Mouse (Mus musculus): ENCODE data around the gene Rab3gap1.
A peak's percentile ranks its signal among the peaks of the same experiment; 100 is the strongest.

The Rab3gap1 gene

DNA sequence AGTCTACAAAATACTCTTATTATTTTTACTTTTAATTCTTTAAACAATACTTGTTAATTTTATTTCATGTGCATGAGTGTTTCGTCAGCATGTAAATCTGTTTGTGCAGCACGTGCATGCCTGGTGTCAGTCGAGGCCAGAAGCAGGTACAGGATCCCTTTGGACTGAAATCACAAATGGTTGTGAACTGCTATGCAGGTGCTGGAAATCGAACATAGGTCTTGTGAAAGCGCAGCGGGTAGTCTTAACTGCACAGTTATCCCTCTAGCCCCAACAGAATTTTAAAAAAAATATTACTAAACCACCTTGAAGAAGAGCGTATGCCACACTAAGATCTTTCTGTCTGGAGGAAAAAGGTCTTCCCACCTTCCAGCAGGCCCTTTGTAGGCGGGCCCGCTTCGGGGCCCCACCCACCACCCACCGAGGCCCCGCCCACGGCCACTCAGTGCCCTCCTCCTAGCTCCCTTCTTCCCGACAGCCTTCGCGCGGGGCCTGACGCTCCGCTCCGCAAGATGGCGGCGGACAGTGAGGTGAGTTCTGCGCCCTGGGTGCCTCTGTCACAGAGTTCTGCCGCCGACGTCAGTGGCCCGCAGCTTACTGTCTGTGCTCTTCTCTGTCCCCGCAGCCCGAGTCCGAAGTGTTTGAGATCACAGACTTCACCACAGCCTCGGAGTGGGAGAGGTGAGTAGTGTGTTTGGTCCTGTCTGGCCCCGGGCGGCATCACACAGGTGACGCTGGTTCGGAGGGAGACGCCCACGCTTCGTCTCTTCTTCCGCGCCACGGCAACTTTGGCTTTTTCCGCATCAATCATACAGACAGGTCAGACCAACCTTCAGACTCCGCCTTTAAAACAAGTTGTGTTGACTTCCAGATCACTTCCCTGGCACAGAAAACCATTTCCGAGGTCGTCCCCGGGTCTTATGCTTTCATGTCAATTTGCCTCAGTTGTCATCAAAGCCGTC lies at the start of gene Rab3gap1:
Rab3gap1 (plus strand) TSS at position 474 of the 962 bp plus-strand sequence.
- peak; percentile 87 to 89 for DNase-seq (ENCODE audit: low spot score in 2 of 2)

DNA sequence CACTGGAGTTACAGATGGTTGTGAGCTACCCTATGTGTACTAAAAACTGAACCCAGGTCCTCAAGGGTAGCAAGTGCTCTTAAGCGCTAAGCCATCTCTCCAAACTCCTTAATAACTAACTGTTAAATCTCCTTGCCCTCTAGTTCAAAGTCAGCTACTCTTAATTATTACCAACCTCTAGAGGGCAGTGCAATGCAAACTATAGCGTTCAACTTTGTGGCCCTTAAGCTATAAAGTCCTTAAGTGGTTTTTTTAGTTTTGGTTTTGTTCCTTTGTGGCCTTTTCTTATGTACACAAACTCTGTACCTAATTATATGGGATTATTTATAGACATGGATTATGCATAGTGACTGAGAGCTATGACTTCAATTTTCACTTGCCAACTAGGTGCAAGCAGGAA lies 41.2 kb upstream of the Rab3gap1 start:
- peak in 1 of 2 experiments; percentile 8 for DNase-seq (ENCODE audit: low spot score in 2 of 2)

DNA sequence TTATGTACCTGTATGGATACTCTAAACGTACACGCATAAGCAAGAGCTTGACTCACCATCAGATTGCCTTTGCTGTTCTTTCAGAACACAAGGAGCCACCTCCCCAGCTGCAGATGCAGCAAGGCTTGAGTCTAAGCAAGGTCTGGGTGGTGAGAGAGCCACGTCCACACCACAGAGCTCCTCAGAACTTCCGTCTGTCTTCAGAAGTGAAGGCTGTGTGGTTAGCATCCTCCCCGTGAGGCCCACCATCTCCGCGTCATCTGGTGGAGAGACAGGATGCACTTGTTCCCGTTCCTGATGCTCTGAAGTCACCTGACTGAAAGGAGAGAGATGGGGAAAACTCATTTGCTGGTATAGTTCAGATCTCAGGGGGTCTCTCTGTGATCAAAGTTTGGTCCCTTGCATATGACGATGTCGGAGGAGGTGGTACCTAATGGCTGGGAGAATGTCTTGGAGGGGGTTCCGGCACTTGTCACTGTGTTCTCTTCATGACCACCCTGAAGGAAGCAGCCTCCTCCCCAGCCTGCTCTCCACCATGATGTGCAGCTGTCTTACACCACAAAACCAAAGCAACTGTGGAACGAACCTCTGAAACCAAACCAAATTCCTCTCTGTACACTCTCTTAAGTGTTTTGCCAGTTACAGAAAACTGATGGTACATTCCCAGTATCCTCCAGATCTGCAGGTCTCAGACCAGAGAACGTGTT lies 38.2 kb upstream of the Rab3gap1 start:
- no peak for DNase-seq (ENCODE audit: low spot score in 2 of 2)

DNA sequence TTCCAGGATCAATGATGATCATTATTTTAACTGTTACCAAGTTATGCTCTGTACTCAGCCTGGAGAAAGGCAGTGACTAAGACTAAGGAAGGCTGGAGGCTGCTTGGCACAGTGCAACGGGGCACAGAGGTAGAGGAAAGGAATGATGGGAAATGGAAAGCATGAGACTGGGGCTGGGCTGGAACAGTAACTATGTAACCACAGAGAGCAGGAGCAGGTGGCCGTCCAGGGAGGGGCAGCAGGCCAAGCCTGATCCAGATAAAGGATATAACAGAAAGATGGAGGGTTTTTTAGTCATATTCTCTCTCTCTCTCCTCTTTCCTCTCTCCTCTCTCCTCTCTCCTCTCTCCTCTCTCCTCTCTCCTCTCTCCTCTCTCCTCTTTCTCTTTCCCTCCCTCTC lies 34.9 kb upstream of the Rab3gap1 start:
- DNase-seq (ENCODE audit: low spot score in 2 of 2) = no peak

DNA sequence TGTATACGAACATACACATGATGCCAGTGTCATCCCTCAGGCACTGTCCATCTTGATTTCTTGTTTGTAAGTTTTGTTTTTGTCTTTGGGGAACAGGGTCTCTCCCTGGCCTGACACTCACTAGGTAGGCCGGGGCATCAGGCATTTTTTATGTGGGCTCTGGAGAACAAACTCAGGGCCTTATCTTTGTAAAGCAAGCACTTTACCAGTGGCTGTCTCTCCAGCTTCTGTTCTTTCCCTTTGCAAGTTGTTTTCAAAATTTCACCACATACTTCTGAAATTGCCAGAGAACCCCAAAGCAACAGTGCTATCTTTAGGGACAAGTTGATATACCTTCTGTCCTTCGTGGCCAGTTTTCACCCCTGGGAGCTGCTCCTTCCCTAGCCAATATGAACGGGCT lies 34.4 kb upstream of the Rab3gap1 start:
- no peak for DNase-seq (ENCODE audit: low spot score in 2 of 2)

DNA sequence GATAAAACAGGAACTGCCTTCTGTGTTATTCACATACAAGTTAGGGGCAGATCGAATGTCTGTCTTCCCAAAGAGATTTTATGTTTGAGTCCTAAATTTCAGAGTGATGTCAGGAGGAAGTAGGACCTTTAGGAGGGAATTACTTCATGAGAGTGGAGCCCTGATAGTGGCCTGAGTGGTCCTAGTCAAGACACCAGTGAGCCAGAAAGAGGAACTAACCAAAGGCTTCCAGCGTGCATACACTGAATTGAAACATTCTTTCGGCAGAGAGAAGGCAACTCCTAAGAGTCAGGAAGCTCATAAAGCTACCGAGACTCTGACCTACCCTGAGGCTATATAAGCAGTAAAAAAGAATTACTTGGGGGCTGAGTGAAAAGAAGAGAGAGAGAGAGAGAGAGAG lies 32.0 kb upstream of the Rab3gap1 start:
- no peak for DNase-seq (ENCODE audit: low spot score in 2 of 2)

DNA sequence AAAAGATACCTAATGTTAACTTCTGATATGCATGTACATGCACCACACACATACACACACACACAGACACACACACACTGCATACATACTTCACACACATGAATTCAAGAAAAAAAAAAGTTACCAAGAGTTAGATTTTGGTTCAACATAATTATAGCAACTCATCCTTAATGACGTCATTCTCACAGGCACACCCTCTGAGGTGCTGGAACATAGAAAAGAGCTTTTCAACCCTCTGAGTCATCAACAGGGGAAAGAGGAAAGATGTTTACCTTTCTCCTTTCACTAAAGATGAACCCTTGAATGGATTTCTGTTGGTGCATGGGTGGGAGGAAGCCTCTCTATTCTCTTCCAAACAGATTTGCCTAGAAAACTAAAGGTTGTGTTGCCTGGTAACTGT lies 30.0 kb upstream of the Rab3gap1 start:
- no peak for DNase-seq (ENCODE audit: low spot score in 2 of 2)

DNA sequence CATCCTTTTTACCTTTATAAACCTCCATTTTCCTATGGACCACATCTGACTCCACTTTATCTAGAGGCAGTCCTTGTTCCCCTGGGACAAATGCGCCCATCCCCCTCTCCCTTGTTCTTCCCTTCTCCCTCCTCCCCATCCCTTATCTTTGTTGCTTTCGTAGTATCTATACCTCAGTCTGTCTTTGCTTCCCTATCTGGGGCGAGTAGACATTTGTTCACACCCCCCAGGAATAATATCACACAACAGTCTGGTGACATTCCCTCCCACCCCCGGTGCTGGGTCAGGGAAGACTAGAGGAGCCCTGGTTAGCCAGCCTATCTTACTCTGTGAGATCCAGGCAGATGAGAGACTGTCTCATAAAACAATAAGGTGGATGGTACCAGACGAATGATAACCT lies 23.1 kb upstream of the Rab3gap1 start:
- no peak for DNase-seq (ENCODE audit: low spot score in 2 of 2)

DNA sequence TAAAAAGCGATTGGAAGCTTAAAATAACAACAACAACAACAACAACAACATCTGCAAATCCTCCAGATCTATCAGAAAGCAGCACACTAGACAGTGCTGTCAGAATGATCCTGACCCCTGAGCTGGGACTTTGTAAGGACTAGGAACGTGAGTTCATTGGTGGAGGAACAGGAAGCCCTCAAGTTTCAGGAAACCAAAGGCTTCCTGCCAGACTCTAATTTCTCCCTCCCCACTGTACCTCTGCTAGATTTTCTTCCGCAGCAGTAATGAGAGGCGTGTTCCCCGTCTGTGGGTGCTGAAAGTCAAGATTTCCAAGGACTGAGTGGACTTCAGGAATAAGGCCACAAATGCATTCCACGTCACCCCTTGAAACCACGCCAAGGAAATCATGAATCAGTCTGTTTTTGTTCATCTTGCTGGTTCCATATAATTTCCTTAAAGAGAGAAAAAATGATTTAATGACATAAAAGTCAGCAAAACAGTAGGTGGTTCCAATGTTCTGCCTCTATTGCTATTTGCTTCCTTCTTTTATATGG lies 18.4 kb upstream of the Rab3gap1 start:
- no peak for DNase-seq (ENCODE audit: low spot score in 2 of 2)

DNA sequence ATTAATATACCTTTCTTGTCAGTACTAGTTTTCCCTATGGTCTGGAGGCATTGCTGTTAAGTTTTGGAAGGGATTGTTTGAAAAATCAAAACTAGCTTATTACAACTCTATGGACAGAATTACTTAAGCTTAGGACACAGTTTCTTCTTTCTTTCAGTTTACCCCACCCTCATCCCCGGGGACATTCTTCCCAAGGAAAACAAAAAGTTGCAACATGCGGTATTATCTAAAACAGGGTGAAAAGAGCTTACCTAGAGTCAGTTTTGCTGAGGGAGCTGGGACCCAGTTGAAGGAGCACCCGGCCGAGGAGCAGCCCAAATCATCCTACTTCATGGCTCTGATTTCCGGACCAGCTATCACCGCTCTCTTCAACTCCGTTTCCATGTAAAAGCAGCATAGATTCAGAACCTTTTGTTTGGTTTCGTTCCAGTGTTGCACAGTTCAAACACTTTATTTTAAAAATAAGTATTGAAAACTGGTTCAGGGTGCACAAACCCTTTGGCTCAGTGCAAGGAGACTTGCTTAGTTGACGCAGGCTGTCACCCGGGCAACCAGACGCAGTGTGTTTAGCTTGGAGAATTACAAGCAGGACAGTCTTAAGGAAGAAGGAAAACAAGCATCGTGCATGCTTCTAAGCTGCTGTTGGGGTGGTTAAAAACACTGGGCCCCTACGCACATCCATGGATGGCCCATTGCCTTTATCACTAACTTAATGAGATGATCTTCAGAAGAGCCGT lies 13.9 kb upstream of the Rab3gap1 start, which contains the start of gene Map3k19:
Map3k19 (minus strand) TSS at position 546 of the 737 bp plus-strand sequence.
- peak in 1 of 2 experiments; percentile 20 for DNase-seq (ENCODE audit: low spot score in 2 of 2)

DNA sequence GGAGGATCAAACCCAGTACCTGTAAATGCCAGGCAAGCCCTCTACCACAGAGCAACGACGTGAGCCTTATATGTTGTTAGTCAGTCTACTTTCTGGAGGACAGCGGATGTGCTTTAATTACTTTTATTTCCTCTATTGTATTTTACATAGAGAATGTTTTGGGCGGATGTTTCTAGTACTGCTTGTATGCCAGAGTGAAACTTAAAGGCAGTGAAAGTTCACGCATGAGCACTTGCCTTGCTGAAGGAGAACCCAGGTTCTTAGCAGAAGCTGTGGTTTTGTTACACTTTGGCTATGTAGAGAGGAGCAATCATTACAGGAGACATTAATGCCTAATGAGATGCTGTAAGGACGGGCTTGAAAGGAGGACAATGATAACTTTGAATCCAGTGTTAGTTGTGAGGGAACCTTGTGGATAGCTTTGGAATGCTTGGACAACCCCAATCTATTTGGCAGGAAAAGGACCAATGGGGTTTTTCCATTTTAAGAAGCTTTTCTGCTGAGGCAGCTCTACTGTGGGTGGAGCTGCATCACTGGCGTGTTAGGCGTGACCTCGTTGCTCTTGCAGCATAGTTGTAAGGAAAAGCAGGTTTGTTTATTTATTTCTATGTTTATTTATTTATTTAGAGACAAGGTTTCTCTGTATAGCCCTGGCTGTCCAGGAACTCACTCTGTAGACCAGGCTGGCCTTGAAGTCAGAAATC lies 9.5 kb upstream of the Rab3gap1 start:
- no peak for DNase-seq (ENCODE audit: low spot score in 2 of 2)

DNA sequence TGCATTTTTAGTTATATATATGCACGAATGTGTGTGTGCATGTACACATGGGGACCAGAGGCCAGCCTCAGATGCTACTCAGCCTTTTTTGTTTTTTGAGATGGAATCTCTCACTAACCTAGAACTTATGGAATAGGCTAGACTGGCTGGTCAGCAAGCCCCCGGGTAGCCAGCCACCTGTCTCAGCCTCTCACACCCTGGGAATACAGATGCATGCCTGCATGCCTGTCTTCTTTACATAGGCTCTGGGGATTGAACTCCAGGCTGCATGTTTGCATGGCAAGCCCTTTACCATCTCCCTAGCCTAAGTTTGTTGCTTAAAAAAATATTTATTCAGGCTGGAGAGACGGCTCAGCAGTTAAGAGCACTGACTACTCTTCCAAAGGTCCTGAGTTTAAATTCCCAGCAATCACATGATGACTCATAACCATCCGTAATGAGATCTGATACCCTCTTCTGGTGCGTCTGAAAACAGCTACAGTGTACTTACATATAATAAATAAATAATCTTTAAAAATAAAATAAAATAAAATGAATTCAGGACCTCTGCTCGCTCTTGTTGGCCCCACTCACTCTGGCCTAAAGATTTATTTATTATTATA lies 8.7 kb upstream of the Rab3gap1 start:
- DNase-seq (ENCODE audit: low spot score in 2 of 2) = no peak

DNA sequence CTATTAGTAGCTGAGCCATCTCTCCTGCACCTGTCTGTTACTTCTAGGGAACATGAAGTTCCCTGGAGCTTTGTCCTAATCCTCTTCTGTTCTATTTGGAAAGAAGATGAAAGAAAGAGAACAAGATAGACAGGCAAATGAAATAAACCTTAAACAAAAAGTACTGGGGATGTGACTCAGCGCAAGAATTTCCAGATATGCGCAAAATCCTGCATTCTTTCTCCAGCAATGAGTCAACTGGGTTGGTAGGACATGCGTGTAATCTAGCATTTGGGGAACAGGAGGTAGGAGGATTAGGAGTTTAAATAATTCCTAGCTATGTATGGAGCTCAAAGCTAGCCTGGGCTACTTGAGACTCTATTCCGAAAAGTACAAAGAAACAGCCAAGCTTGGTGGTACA lies 8.1 kb upstream of the Rab3gap1 start:
- DNase-seq (ENCODE audit: low spot score in 2 of 2) = no peak

DNA sequence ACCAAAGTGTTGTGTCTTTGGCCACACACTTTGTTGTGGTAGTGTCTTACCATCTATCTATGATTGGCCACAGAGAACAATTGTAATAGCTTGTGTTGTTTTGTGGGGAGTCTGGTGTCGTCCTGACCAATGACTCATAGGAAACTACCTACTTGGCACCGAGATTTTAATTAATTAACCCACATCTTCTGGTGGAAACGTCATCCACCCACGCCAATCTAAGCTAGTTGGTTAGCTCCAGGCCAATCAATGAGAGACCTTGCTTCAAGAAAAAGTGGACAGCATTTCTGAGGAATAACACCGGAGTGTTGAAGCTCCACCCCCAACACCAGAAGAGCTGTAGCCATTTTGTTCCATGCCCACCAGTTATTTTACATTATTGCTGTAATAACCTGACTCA lies 6.7 kb upstream of the Rab3gap1 start:
- no peak for DNase-seq (ENCODE audit: low spot score in 2 of 2)

DNA sequence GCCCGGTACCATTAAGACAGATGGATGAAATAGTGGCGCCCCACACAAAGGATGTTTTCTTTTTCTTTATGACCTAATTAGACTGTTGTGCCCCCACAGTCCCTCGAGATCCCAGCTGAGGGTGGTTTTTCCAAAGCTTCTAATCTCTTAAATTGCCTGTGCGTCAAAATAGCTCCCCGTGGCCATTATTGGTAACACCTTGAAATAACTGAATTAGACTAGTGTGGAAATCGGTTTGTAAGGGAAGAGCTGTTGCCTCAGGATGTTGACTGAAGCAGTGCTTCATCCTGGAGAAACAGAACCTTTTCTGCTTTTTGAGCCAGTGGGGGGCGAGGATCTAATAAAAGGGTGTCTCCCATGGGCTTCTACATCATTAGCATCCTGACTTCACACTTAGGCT lies 4.8 kb upstream of the Rab3gap1 start:
- no peak for DNase-seq (ENCODE audit: low spot score in 2 of 2)

DNA sequence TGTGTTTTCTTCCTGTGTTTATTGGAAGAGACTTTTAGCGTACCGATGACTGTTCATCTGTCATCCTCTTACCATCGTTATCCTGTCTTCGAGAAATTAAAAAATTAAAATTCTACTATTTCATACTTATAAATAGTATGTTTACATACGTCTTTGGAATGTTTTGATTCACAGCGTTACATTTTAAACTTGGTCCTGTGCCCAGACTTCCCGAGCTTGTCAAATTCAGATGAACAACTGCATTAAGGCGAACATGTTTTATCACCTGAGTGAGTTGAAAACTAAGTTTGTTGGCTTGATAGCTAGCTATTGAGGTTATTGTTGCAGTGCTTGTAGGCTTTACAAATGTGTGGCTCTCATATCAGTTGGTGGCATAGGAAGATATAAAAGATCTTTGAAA lies 703 bp downstream of the Rab3gap1 start:
- DNase-seq (ENCODE audit: low spot score in 2 of 2) = no peak

DNA sequence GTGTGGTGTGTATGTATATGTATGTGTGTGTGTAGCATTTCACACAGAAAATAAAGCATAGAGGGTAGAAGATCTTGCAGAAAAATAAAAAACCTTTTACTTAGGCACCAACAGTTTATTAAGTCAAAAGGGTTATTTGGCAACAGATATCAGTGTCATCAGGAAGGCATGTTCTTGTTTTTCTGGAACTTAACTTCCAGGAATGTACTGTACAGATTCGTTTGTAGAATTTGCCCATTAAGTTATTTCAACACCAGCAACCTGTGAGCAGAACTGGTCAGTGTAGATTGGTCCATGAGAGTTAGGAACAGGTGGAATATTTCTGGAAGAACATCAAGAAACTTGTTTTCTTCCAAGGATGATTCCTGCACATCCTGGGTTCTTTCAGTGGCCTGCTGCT lies 30.8 kb downstream of the Rab3gap1 start:
- no peak for DNase-seq (ENCODE audit: low spot score in 2 of 2)

DNA sequence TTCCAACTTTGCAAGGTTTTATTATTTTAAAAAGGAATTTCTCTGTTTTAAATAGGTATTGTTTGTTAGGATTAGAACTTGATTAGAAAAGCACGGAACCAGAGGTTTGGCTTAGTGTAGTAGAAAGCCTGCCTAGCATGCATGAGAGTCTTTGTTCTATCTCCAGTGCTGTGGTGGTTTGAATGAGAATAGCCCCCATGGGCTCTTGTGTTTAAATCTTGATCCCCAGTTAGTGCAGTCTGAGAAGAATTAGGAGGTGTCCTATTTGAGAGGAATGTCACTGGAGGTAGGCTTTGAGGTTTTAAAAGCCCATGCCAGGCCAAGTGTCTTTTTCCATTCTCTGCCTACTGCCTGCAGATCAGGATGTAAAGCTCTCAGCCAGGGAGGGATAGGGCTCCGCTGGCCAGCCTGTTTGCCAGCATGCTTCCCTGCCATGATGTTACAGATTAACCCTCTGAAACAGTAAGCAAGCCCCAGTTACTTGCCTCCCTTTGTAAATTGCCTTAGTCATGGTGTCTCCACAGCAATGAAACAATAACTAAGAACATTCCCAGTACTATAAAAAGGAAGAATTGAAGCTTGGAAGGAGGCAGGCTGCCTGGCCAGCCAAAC lies 36.3 kb downstream of the Rab3gap1 start:
- DNase-seq (ENCODE audit: low spot score in 2 of 2) = no peak

DNA sequence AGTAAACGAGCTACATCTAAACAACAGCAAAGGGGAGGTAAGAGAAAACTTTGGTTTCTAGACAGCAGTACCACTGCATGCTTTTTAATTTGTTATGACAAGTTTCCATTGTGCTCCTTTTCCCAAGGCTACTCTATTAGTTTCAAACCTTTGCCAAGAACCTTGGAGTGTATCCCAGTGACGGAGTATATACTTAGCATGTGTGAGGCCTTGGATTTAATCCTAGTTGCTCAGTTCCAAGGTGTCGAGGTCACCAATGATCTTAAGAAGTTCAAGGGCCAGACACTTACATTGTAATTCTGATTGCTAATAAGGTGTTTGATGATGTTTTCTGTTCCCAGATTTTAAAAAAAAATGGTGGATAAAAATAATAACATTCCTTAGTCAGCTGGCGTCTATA lies 44.5 kb downstream of the Rab3gap1 start:
- DNase-seq (ENCODE audit: low spot score in 2 of 2) = no peak

DNA sequence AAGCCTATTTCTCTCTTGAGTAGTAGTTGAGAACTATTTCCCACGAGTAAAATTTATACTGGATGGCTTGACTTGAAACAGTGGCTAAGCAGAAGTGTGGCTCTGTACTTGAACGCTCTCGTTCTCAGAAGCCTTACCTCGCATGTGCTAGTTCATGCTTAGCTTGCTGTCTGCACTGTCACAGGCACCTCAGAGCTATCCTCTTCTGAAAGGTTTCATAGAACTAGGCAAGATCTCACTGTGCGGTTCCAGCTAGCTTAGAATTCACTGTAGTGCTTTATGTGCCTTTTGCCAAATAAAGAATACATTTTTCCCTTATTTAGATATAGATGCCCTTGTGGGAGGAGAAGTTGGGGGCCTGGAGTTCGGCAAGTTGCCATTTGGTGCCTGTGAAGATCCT lies 46.7 kb downstream of the Rab3gap1 start:
- DNase-seq (ENCODE audit: low spot score in 2 of 2) = no peak

All from urinary bladder, postnatal 36 days (tissue).